Mouse (Mus musculus) cerebellum, adult 2 months (tissue): ENCODE measurements around the gene Ptpn6.

Experiments
- CTCF ChIP-seq: fragments of 200-500 bp; IDR thresholded peaks from 2 replicates; pipeline ENCODE4 v1.5.1; 2011; ENCODE audit warnings: low read depth, mild to moderate bottlenecking, control low read depth, low read length, moderate library complexity, borderline replicate concordance; ENCODE audit not compliant: insufficient read depth
- POLR2A ChIP-seq: fragments of 200-500 bp; IDR thresholded peaks from 2 replicates; pipeline ENCODE4 v1.6.1; 2011; ENCODE audit warnings: low read length, control low read depth, borderline replicate concordance; ENCODE audit not compliant: insufficient read depth

GRCm38 (mm10) chr6:124738511-124739023, at the start of gene Ptpn6:
- TF ChIP-seq CTCF (no peak), POLR2A (no peak)
